Mouse (Mus musculus): Measurements from ENCODE around the gene Ecm1. TPM values are rescaled to one million over a fixed set of nuclear protein-coding genes. Genes with fewer than 3 reads are reported as not detected.

Ecm1 gene
- polyA plus RNA-seq, 1 experiment from 2014 or later: 12.4 TPM

DNA sequence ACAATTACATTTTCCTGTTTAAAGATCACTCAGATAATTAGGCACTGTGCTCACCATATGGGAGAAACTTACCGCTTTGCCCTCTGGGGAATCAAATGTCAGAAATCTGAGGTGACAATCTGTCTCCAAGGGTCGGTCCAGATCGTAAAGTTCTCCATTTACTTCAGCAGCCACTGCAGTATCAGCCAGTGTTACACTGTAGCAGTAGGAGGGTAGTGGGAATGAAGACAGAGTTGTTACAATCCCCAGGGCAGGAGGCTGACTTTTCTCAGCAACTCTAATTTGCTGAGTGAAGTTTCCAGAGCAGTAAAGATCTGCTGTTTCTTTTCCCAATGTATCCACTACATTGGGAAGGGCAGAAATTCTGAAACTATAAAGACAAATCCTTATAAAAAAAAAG lies 13.6 kb upstream of the Ecm1 start:
- H3K27ac ChIP-seq: no peak overlapping the region
- no peak for DNase-seq (ENCODE audit: extremely low spot score, low spot score)
- H3K27me3 ChIP-seq (ENCODE audit: poor library complexity, severe bottlenecking): no peaks in the 10 kb centered on the region
- peaks cover 18% of the 10 kb centered on the region for H3K4me1 ChIP-seq
- WGBS: 94% methylated on average over 3 of the region's 3 CpGs
- H3K9me3 ChIP-seq: no peaks in the 10 kb centered on the region
- no peak overlapping the region for H3K4me3 ChIP-seq
- H3K36me3 ChIP-seq (replicated peaks): peaks cover 51% of the 10 kb centered on the region

- H3K4me1 ChIP-seq: peaks cover 31% of the 10 kb centered on the region
- no peaks in the 10 kb centered on the region for H3K9me3 ChIP-seq
- DNase-seq (ENCODE audit: extremely low spot score, low spot score): no peak
- no peak overlapping the region for H3K4me3 ChIP-seq
- H3K27ac ChIP-seq: peak overlapping the region; percentile 44; the same call in 1 of the 2 replicates
- no peaks in the 10 kb centered on the region for H3K27me3 ChIP-seq (ENCODE audit: poor library complexity, severe bottlenecking)
- H3K36me3 ChIP-seq (replicated peaks): peaks cover 99% of the 10 kb centered on the region
- 87% methylated on average over 8 of the region's 8 CpGs for WGBS
Observed at GRCm38 (mm10) chr3:95740406-95740805, 1.0 kb upstream of the Ecm1 start.

DNA sequence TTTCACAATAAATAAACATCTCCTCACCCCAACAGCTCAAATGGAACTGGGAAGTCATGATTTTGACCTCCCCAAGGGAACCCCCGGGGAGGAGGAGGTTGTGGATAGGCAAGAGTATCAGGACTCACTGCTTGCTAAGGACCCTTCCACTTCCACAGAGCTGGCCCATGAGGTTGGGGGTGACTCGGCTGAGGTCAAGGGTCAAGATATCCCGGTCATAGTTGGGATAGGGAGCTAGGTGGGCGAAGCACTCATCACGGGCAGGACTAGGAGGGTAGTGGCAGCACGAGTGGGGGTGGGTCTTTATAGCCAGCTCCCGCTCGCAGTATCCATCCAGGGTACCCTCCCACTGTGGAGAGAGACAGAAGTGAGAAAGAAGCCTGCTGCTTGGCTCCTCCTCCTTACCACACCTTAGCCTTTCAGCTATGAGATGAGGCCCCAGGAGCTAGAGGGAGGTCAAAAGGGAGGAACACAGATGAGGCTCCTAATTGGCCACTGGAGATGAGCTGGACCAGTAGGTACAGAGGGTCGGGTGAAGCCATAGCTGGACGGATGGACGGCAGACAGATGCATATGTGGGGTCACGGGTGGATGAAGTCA lies 4.2 kb downstream of the Ecm1 start:
- Histone ChIP-seq H3K36me3 (replicated peaks) (peaks cover 68% of the 10 kb centered on the region), H3K9me3 (no peaks in the 10 kb centered on the region), H3K4me3 (no peak overlapping the region), H3K4me1 (peaks cover 27% of the 10 kb centered on the region), H3K27me3 (ENCODE audit: poor library complexity, severe bottlenecking) (no peaks in the 10 kb centered on the region), H3K27ac (no peak overlapping the region)
- WGBS: 92% methylated on average over 12 of the region's 12 CpGs
- no peak for DNase-seq (ENCODE audit: extremely low spot score, low spot score)

DNA sequence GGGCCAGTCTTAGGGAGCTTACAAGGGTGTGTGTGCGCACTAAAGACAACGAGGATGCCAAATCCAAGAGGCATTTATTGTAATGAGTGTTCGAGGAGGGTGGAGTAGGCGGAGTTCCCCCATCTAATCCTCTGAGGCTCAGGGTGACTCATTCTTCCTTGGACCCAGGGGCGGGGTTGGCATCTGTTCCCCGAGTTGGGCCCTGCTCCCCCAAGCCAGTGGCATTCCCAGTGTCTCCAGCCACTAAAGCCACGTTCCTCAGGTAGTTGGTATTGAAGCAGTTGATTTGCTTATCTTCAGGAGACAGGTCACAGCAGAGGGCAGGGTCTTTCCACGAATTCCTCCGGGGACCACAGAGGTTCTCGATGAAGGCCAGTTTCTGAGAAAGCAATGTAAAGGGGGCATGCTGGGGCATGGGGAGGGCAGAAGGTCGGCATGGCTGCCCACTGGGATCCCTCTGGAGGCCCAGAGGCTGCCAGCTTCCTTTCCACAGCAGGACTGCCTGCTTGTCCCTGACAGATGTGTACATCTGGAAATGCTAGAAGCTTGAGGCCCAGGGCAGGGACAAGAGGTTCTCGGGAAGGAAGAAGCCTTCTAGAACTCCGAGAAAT lies 5.2 kb downstream of the Ecm1 start:
- 83% methylated on average over 13 of the region's 13 CpGs for WGBS
- no peaks in the 10 kb centered on the region for H3K9me3 ChIP-seq
- no peak overlapping the region for H3K4me3 ChIP-seq
- H3K27me3 ChIP-seq (ENCODE audit: poor library complexity, severe bottlenecking): no peaks in the 10 kb centered on the region
- peaks cover 58% of the 10 kb centered on the region for H3K36me3 ChIP-seq (replicated peaks)
- peaks cover 22% of the 10 kb centered on the region for H3K4me1 ChIP-seq
- no peak overlapping the region for H3K27ac ChIP-seq
- no peak for DNase-seq (ENCODE audit: extremely low spot score, low spot score)

DNA sequence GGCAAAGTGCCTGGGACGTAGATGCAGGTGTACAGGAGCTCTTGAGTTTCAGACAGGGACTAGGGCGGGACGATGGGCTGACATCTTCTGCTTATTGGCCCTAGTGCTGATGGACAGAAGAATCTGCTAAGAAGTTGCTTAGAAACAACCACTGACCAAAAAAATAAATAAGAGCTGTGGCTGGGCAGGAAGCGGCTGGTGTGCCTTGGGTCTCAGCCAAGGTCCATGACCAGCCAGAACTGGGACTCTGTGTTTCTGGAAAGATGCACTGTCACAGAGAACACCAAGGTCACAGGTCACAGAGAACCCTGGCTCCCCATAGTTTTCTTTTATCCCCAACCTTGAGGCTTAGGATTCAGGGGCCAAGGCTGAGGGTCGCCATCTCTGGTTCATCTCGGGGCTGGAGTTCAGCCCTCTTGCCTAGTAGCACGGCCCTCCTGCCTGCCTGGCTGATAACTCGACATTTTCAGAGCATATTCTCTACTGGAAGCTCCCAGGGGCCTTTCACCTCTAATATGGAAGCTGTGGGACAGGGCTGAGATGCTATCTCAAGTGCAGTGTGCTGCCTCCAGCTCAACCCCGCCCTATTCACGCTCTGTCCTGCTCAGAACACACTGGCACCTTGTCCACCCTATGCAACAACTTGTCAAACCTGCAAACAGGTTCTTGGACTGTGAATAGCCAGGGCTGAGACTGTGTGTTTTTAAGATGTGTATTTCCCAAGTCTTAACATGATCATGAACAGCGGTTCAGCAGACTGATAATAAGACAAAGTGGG lies 6.4 kb downstream of the Ecm1 start:
- peaks cover 46% of the 10 kb centered on the region for H3K36me3 ChIP-seq (replicated peaks)
- no peaks in the 10 kb centered on the region for H3K9me3 ChIP-seq
- 91% methylated on average over 11 of the region's 11 CpGs for WGBS
- no peak for DNase-seq (ENCODE audit: extremely low spot score, low spot score)
- H3K4me1 ChIP-seq: peaks cover 18% of the 10 kb centered on the region
- H3K27ac ChIP-seq: no peak overlapping the region
- no peak overlapping the region for H3K4me3 ChIP-seq
- H3K27me3 ChIP-seq (ENCODE audit: poor library complexity, severe bottlenecking): no peaks in the 10 kb centered on the region

GRCm38 (mm10) chr3:95732297-95732696 lies 7.1 kb downstream of the Ecm1 start:
- peaks cover 12% of the 10 kb centered on the region; the same call in 1 of the 2 replicates for H3K4me1 ChIP-seq
- WGBS: 95% methylated on average over 9 of the region's 9 CpGs

GRCm38 (mm10) chr3:95731802-95732201 lies 7.6 kb downstream of the Ecm1 start:
- 96% methylated on average over 4 of the region's 4 CpGs for WGBS
- no peaks in the 10 kb centered on the region for H3K9me3 ChIP-seq
- H3K36me3 ChIP-seq (replicated peaks): peaks cover 35% of the 10 kb centered on the region

More at GRCm38 (mm10) chr3:95732297-95732696, 7.1 kb downstream of the Ecm1 start:
- no peak for DNase-seq (ENCODE audit: extremely low spot score, low spot score)
- Histone ChIP-seq H3K9me3 (no peaks in the 10 kb centered on the region), H3K4me3 (no peak overlapping the region), H3K27me3 (ENCODE audit: poor library complexity, severe bottlenecking) (no peaks in the 10 kb centered on the region), H3K36me3 (replicated peaks) (peaks cover 40% of the 10 kb centered on the region), H3K27ac (no peak overlapping the region)

DNA sequence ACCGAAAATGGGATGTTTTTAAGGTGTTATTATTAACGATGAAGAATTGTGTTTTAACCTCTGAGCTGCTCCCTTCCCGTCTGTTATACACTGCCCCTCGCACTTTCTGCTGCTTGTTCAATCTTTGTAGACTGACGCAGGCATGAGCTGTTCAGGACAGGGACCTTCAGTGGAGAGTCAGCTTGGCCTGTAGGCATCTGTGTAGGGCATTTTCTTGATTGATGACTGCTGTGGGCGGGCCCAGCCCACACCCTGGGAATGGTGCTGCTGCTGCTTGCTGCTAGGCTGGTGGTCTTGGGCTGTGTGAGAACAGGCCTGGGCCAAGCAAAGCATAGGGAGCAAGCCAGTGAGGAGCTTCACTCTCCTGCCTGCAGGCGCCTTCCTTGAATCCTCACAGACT lies 8.9 kb downstream of the Ecm1 start:
- H3K27ac ChIP-seq: no peak overlapping the region
- peaks cover 22% of the 10 kb centered on the region for H3K36me3 ChIP-seq (replicated peaks)
- WGBS: 89% methylated on average over 7 of the region's 7 CpGs
- H3K9me3 ChIP-seq: no peaks in the 10 kb centered on the region
- no peak overlapping the region for H3K4me3 ChIP-seq
- H3K27me3 ChIP-seq (ENCODE audit: poor library complexity, severe bottlenecking): no peaks in the 10 kb centered on the region
- 0 out of 2 replicates have a peak, but pooled peaks cover 12% of the 10 kb centered on the region for H3K4me1 ChIP-seq
- DNase-seq (ENCODE audit: extremely low spot score, low spot score): no peak

More at GRCm38 (mm10) chr3:95731802-95732201, 7.6 kb downstream of the Ecm1 start:
- H3K27me3 ChIP-seq (ENCODE audit: poor library complexity, severe bottlenecking): no peaks in the 10 kb centered on the region
- H3K4me3 ChIP-seq: no peak overlapping the region
- no peak overlapping the region for H3K27ac ChIP-seq
- no peak for DNase-seq (ENCODE audit: extremely low spot score, low spot score)
- H3K4me1 ChIP-seq: 0 out of 2 replicates have a peak, but pooled peaks cover 12% of the 10 kb centered on the region

GRCm38 (mm10) chr3:95728906-95729305 lies 10.5 kb downstream of the Ecm1 start:
- Histone ChIP-seq H3K4me3 (no peak overlapping the region), H3K27ac (no peak overlapping the region), H3K9me3 (no peaks in the 10 kb centered on the region), H3K36me3 (replicated peaks) (peaks cover 6% of the 10 kb centered on the region), H3K4me1 (no peaks in the 10 kb centered on the region), H3K27me3 (ENCODE audit: poor library complexity, severe bottlenecking) (no peaks in the 10 kb centered on the region)
- WGBS: 72% methylated on average over 2 of the region's 2 CpGs
- no peak for DNase-seq (ENCODE audit: extremely low spot score, low spot score)

GRCm38 (mm10) chr3:95726696-95727358 lies 12.5 kb downstream of the Ecm1 start:
- H3K4me3 ChIP-seq: no peak overlapping the region
- no peaks in the 10 kb centered on the region for H3K9me3 ChIP-seq
- H3K4me1 ChIP-seq: no peaks in the 10 kb centered on the region
- H3K27me3 ChIP-seq (ENCODE audit: poor library complexity, severe bottlenecking): no peaks in the 10 kb centered on the region
- no peaks in the 10 kb centered on the region for H3K36me3 ChIP-seq (replicated peaks)
- no peak overlapping the region for H3K27ac ChIP-seq
- WGBS: 73% methylated on average over 7 of the region's 7 CpGs
- no peak for DNase-seq (ENCODE audit: extremely low spot score, low spot score)

DNA sequence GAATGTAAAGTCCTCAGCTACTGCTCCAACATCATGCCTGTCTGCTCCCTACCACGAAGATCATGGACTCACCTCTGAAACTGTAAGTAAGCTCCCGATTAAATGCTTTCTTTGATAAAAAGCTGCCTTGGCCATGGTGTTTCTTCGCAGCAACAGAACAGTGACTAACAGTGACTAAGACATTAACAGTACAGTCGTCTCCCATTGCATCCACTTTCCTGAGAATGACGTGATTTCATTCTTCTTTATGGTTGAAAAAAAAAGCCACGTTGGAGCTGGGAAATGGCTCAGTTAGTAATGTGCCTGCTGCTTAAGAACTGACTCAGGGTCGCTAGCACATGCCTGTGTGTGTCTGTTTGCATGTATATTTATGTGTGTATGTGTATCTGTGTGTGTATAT lies 13.5 kb downstream of the Ecm1 start:
- Histone ChIP-seq H3K36me3 (replicated peaks) (no peaks in the 10 kb centered on the region), H3K4me1 (no peaks in the 10 kb centered on the region), H3K27me3 (ENCODE audit: poor library complexity, severe bottlenecking) (no peaks in the 10 kb centered on the region), H3K9me3 (no peaks in the 10 kb centered on the region), H3K4me3 (no peak overlapping the region), H3K27ac (no peak overlapping the region)
- DNase-seq (ENCODE audit: extremely low spot score, low spot score): no peak
- WGBS: 84% methylated on average over 7 of the region's 7 CpGs

DNA sequence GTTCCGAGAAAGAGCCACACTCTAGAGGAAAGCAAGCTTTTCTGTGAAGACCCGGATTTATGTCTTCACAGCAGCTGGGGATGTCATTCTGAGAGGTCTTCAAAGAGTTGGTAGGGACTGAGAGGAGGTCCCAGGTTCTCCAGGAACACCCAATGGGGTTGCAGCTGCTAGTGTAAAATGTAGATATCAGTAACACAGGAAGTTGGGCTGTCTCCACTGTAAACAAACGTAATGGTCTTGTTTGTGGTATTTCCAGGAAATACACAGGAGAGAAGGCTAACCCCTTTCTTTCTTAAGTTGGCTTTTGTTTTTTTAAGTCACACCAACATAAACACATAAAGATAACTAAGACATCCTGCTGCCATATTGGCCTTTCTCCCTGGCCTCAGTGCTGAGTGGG lies 17.0 kb downstream of the Ecm1 start:
- H3K36me3 ChIP-seq (replicated peaks): no peaks in the 10 kb centered on the region
- H3K4me1 ChIP-seq: no peaks in the 10 kb centered on the region
- no peaks in the 10 kb centered on the region for H3K27me3 ChIP-seq (ENCODE audit: poor library complexity, severe bottlenecking)
- 86% methylated on average over 3 of the region's 3 CpGs for WGBS
- DNase-seq (ENCODE audit: extremely low spot score, low spot score): no peak
- H3K4me3 ChIP-seq: no peak overlapping the region
- H3K27ac ChIP-seq: no peak overlapping the region
- H3K9me3 ChIP-seq: no peaks in the 10 kb centered on the region

Data from forebrain, embryonic 10.5 days (tissue).